Mouse (Mus musculus) kidney, embryonic 14.5 days (tissue): Measurements from ENCODE around the gene St13. TPM values are rescaled to one million over a fixed set of nuclear protein-coding genes. Genes with fewer than 3 reads are reported as not detected.

Experiments
- ATAC-seq: fragments of 200-750 bp; cut with Nextera tagmentation; 2 replicates; pipeline ENCODE4 v1.8.0; 2017; ENCODE audit warnings: moderate number of reproducible peaks, mild to moderate bottlenecking, moderate TSS enrichment, moderate library complexity; ENCODE audit not compliant: low FRiP score, low TSS enrichment
- H3K27ac ChIP-seq: fragments of 300-500 bp; sonication (generic); 2 replicates; pipeline ENCODE4 v1.5.1; 2014; ENCODE audit warnings: low read depth, mild to moderate bottlenecking, low read length, moderate library complexity, mixed read lengths
- H3K27me3 ChIP-seq: fragments of 300-500 bp; sonication (generic); 2 replicates; pipeline ENCODE4 v1.6.1; 2014; ENCODE audit warnings: mild to moderate bottlenecking, low read length; ENCODE audit not compliant: control insufficient read depth, insufficient read depth
- H3K36me3 ChIP-seq: fragments of 300-500 bp; sonication (generic); 2 replicates; pipeline ENCODE4 v1.6.1; 2014; ENCODE audit warnings: low read length, mixed read lengths; ENCODE audit not compliant: control insufficient read depth, insufficient read depth
- H3K4me1 ChIP-seq: fragments of 300-500 bp; sonication (generic); 2 replicates; pipeline ENCODE4 v1.6.1; 2014; ENCODE audit warnings: low read length, mixed read lengths; ENCODE audit not compliant: control insufficient read depth, insufficient read depth
- H3K4me2 ChIP-seq: fragments of 300-500 bp; sonication (generic); replicated peaks from 2 replicates; pipeline ENCODE4 v1.6.1; 2014; ENCODE audit warnings: low read depth, mild to moderate bottlenecking, low read length
- H3K4me3 ChIP-seq: fragments of 300-500 bp; sonication (generic); 2 replicates; pipeline ENCODE4 v1.5.1; 2014; ENCODE audit warnings: mild to moderate bottlenecking, low read length
- H3K9ac ChIP-seq: fragments of 300-500 bp; sonication (generic); 2 replicates; pipeline ENCODE4 v1.6.1; 2014; ENCODE audit warnings: low read depth, mild to moderate bottlenecking, low read length, moderate library complexity
- H3K9me3 ChIP-seq: fragments of 300-500 bp; sonication (generic); 2 replicates; pipeline ENCODE4 v1.6.1; 2016; ENCODE audit warnings: low read length; ENCODE audit not compliant: control insufficient read depth
- WGBS: fragments of 180-500 bp; shearing (Covaris S2); extraction: QIAGEN DNeasy Blood & Tissue Kit; methylation state at CpG from one replicate; pipeline ENCODE4 v1.1.7; 2014; 5-methylcytosine and 5-hydroxymethylcytosine counted together
- polyA plus RNA-seq: library from polyadenylated mRNA; unstranded; fragments of >200 nt; fragmentation: Nextera tagmentation; extraction: Ambion mirVana; gene quantifications from 2 replicates; pipeline ENCODE4 v1.2.1, GENCODE M21; 2014

St13 gene
- polyA plus RNA-seq, 1 experiment from 2014 or later = 171 TPM

- no peak for ATAC-seq
These were observed 21.0 kb downstream of the St13 start for GRCm38 (mm10) chr15:81378845-81379244.

DNA sequence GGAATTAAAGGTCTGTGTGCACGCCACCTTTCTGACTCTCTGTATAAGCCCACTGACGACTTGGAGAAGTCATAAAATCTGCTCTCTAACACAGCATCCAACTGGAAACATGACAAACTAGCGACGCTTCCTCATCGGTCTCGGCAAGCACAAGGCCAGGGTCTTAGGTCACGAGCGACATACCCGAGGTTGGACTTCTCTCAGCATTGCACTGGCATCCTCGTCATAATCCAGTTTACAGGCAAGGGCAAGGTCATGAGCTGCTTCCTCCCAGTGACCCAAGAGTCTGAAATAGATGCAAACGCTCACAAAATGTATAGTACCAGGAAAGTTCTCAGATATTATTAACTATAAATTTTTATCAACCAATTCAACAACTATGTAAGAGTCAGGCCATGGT is 25.3 kb downstream of the St13 start:
- Histone ChIP-seq H3K4me3 (no peak overlapping the region), H3K4me2 (no peak overlapping the region), H3K9me3 (no peaks in the 10 kb centered on the region), H3K9ac (no peak overlapping the region), H3K36me3 (peaks cover 83% of the 10 kb centered on the region), H3K4me1 (no peaks in the 10 kb centered on the region), H3K27ac (no peak overlapping the region), H3K27me3 (no peaks in the 10 kb centered on the region)
- ATAC-seq = no peak
- 88% methylated on average over 11 of the region's 11 CpGs for WGBS

More at GRCm38 (mm10) chr15:81378845-81379244, 21.0 kb downstream of the St13 start:
- Histone ChIP-seq H3K27ac (no peak overlapping the region), H3K9me3 (no peaks in the 10 kb centered on the region), H3K36me3 (peaks cover 75% of the 10 kb centered on the region), H3K4me2 (no peak overlapping the region), H3K27me3 (no peaks in the 10 kb centered on the region), H3K9ac (no peak overlapping the region), H3K4me3 (no peak overlapping the region), H3K4me1 (no peaks in the 10 kb centered on the region)
- 90% methylated on average over 2 of the region's 2 CpGs for WGBS

DNA sequence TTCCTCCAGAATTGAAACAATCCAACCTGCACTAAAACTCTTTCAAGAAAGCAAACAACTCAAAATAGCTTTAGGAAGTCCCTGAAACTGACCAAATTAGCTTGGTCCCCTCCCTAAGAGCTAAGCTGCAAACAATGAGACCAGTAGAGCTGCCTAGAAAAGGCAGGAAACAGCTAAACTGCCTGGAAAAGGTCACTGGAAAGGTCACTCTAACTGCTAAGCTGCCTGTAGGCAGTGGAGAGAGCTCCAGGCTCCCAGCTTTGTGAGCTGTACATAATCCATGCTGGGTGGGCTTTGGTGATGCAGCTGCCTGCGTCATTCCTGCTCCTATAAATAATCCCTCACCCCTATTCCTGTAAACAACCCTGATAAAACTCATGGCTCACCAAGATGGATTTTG is 29.5 kb downstream of the St13 start:
- Histone ChIP-seq H3K4me1 (no peaks in the 10 kb centered on the region), H3K27me3 (no peaks in the 10 kb centered on the region), H3K9me3 (no peaks in the 10 kb centered on the region), H3K27ac (no peak overlapping the region), H3K9ac (no peak overlapping the region), H3K4me2 (no peak overlapping the region), H3K4me3 (no peak overlapping the region), H3K36me3 (peaks cover 93% of the 10 kb centered on the region)
- 80% methylated on average over 1 of the region's 1 CpGs for WGBS
- no peak for ATAC-seq

GRCm38 (mm10) chr15:81368601-81369000 is 31.3 kb downstream of the St13 start:
- Histone ChIP-seq H3K4me2 (no peak overlapping the region), H3K4me3 (no peak overlapping the region), H3K4me1 (no peaks in the 10 kb centered on the region), H3K36me3 (peaks cover 97% of the 10 kb centered on the region), H3K27ac (no peak overlapping the region), H3K27me3 (no peaks in the 10 kb centered on the region), H3K9ac (no peak overlapping the region), H3K9me3 (no peaks in the 10 kb centered on the region)
- no peak for ATAC-seq
- WGBS = 80% methylated on average over 1 of the region's 1 CpGs

GRCm38 (mm10) chr15:81366241-81366640 is 33.6 kb downstream of the St13 start:
- H3K27ac ChIP-seq = no peak overlapping the region
- H3K9ac ChIP-seq = no peak overlapping the region
- no peak overlapping the region for H3K4me3 ChIP-seq
- no peaks in the 10 kb centered on the region for H3K9me3 ChIP-seq
- H3K36me3 ChIP-seq = peaks cover 83% of the 10 kb centered on the region
- ATAC-seq = no peak
- H3K4me1 ChIP-seq = no peaks in the 10 kb centered on the region
- no peak overlapping the region for H3K4me2 ChIP-seq
- 75% methylated on average over 4 of the region's 4 CpGs for WGBS
- H3K27me3 ChIP-seq = no peaks in the 10 kb centered on the region

DNA sequence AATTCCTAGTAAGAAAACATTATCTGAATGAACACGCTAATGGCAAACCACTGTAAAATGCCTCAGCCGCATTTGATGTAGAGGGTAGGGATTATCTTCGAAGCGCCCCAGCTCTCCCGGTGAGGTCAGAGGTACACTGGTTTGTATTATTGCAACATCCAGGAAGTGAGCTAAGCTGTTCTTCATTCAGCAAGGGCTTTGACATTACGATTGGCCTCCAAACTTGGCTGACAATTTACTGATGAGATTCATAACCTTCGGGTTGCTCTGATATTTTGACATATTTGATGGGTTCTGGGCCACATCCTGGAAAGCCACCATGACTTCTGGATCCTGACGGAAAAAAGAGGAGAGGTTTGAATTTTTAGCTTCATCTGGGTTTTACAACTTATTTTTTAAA is 34.6 kb downstream of the St13 start:
- 89% methylated on average over 8 of the region's 8 CpGs for WGBS

DNA sequence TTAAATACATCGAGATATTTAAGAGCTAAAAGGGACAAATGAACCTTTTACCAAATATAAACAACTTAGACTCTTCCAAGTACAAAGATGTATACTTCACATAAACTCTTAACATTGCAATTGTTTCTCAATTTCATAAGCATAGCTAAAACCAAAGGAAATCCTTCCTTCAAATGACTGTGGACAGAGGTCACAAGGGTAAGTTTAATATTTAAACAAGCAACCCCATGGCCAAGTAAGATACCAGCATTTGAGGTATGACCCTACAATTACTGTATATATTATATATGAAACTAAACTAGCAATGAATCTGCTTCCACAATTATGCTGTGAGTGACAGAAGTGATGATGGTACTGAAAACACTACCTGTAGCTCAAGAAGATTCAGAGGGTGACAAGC is 35.6 kb downstream of the St13 start:
- peaks cover 4% of the 10 kb centered on the region; the same call in 1 of the 2 replicates for H3K4me1 ChIP-seq
- ATAC-seq = no peak
- WGBS = 93% methylated on average over 1 of the region's 1 CpGs
- H3K4me2 ChIP-seq = no peak overlapping the region
- H3K36me3 ChIP-seq = peaks cover 63% of the 10 kb centered on the region
- no peak overlapping the region for H3K27ac ChIP-seq
- H3K27me3 ChIP-seq = no peaks in the 10 kb centered on the region
- no peak overlapping the region for H3K9ac ChIP-seq
- H3K9me3 ChIP-seq = no peaks in the 10 kb centered on the region
- no peak overlapping the region for H3K4me3 ChIP-seq

More for the DNA sequence above, 34.6 kb downstream of the St13 start:
- Histone ChIP-seq H3K4me1 (no peaks in the 10 kb centered on the region), H3K9ac (no peak overlapping the region), H3K9me3 (no peaks in the 10 kb centered on the region), H3K36me3 (peaks cover 73% of the 10 kb centered on the region), H3K4me3 (no peak overlapping the region), H3K27me3 (no peaks in the 10 kb centered on the region), H3K4me2 (no peak overlapping the region), H3K27ac (no peak overlapping the region)
- no peak for ATAC-seq

GRCm38 (mm10) chr15:81362501-81362900 is 37.4 kb downstream of the St13 start:
- no peaks in the 10 kb centered on the region for H3K27me3 ChIP-seq
- WGBS = 80% methylated on average over 1 of the region's 1 CpGs
- no peaks in the 10 kb centered on the region for H3K9me3 ChIP-seq
- no peak overlapping the region for H3K4me2 ChIP-seq
- no peak overlapping the region; the same call in 1 of the 2 replicates for H3K27ac ChIP-seq
- peaks cover 47% of the 10 kb centered on the region for H3K36me3 ChIP-seq
- H3K4me3 ChIP-seq = no peak overlapping the region
- H3K9ac ChIP-seq = no peak overlapping the region
- peaks cover 13% of the 10 kb centered on the region; the same call in 1 of the 2 replicates for H3K4me1 ChIP-seq
- ATAC-seq = no peak

GRCm38 (mm10) chr15:81361417-81362015 is 38.4 kb downstream of the St13 start:
- peaks cover 37% of the 10 kb centered on the region for H3K36me3 ChIP-seq
- H3K9ac ChIP-seq = no peak overlapping the region
- WGBS = 40% methylated on average over 10 of the region's 10 CpGs
- H3K9me3 ChIP-seq = no peaks in the 10 kb centered on the region
- H3K4me3 ChIP-seq = no peak overlapping the region
- peaks cover 13% of the 10 kb centered on the region; the same call in 1 of the 2 replicates for H3K4me1 ChIP-seq
- no peaks in the 10 kb centered on the region for H3K27me3 ChIP-seq
- peak overlapping the region; percentile 67; the same call in 1 of the 2 replicates for H3K4me2 ChIP-seq
- peak overlapping the region; percentile 64; the same call in 1 of the 2 replicates for H3K27ac ChIP-seq
- ATAC-seq = no peak
